Comparison of ENCODE assay signal across 8 mouse cellular contexts in genomic region chrX:134930361-134930760, GRCm38 (mm10). TPM values are rescaled to one million over a fixed set of nuclear protein-coding genes. Genes with fewer than 3 reads are reported as not detected.
A peak's percentile ranks its signal among the peaks of the same experiment; 100 is the strongest.
DNase-seq lines count a peak whose midpoint lies in the region; ATAC-seq lines count a peak whose summit lies in the region.

No protein-coding gene starts in this region.

- peak; percentile 20 for DNase-seq in cerebellum, adult 11 months
- peak; percentile 13 to 40 for DNase-seq in left cerebral cortex, adult 18-20 months (ENCODE audit: low spot score in 2 of 2)
- DNase-seq in left cerebral cortex, adult 11 months (ENCODE audit: low spot score): no peak
- DNase-seq in embryonic facial prominence, embryonic 14.5 days (ENCODE audit: low spot score): peak; percentile 12
- peak; percentile 40 for DNase-seq in limb, embryonic 10.5 days (ENCODE audit: low spot score)
- DNase-seq in spleen, adult 12 weeks (ENCODE audit: low spot score): peak; percentile 22

- no peak overlapping the region for H3K27ac ChIP-seq in embryonic facial prominence, embryonic 14.5 days (replicated peaks; ENCODE audit: low read depth, low read length)
- H3K27ac ChIP-seq in limb, embryonic 10.5 days: no peak overlapping the region

- H3K9me3 ChIP-seq in embryonic facial prominence, embryonic 14.5 days (ENCODE audit: control insufficient read depth, low read length): no peaks in the 10 kb centered on the region
- H3K9me3 ChIP-seq in limb, embryonic 10.5 days (replicated peaks): no peaks in the 10 kb centered on the region

- no peaks in the 10 kb centered on the region for H3K4me1 ChIP-seq in embryonic facial prominence, embryonic 14.5 days (ENCODE audit: control insufficient read depth, insufficient read depth, low read length)
- H3K4me1 ChIP-seq in limb, embryonic 10.5 days: no peaks in the 10 kb centered on the region

- ATAC-seq in cerebellum, adult (ENCODE audit: insufficient number of reproducible peaks, low FRiP score, low TSS enrichment): no peak
- peak; percentile 40 for ATAC-seq in activated CD4-positive, CD25-positive, alpha-beta regulatory T cell, adult 4 months
- no peak for ATAC-seq in embryonic facial prominence, embryonic 14.5 days (ENCODE audit: low read depth)

- no peaks in the 10 kb centered on the region; the same call in 1 of the 2 replicates for H3K27me3 ChIP-seq in embryonic facial prominence, embryonic 14.5 days (replicated peaks; ENCODE audit: control insufficient read depth, insufficient read depth, low read length)
- peaks cover 41% of the 10 kb centered on the region for H3K27me3 ChIP-seq in limb, embryonic 10.5 days (ENCODE audit: low read depth, poor library complexity, severe bottlenecking)

- no peaks in the 10 kb centered on the region for H3K36me3 ChIP-seq in embryonic facial prominence, embryonic 14.5 days (ENCODE audit: control insufficient read depth, insufficient read depth, low read length)
- no peaks in the 10 kb centered on the region for H3K36me3 ChIP-seq in limb, embryonic 10.5 days

- H3K4me3 ChIP-seq in embryonic facial prominence, embryonic 14.5 days (ENCODE audit: low read depth, low read length): no peak overlapping the region
- H3K4me3 ChIP-seq in limb, embryonic 10.5 days: no peak overlapping the region

- no peak overlapping the region for H3K4me2 ChIP-seq in embryonic facial prominence, embryonic 14.5 days (ENCODE audit: low read depth, low read length)

- 36% methylated on average over 5 of the region's 5 CpGs for whole genome bisulfite sequencing in embryonic facial prominence, embryonic 14.5 days
- WGBS in limb, embryonic 10.5 days: 39% methylated on average over 5 of the region's 5 CpGs

- H3K9ac ChIP-seq in embryonic facial prominence, embryonic 14.5 days (ENCODE audit: low read depth, low read length): no peak overlapping the region

RNA-seq across cellular contexts. Expression of gene Nxf2, which starts 34.2 kb away (rescaled TPM):
- total RNA-seq in left cerebral cortex, adult 18-20 months (2021): not detected
- under 1 TPM in 1 of 2 experiments, not detected in 1; 0.25 TPM for polyA plus RNA-seq in activated CD4-positive, CD25-positive, alpha-beta regulatory T cell, adult 4 months (2017; shearing (Covaris generic))
- polyA plus RNA-seq in embryonic facial prominence, embryonic 14.5 days (2014; fragmentation: Nextera tagmentation; extraction: Ambion mirVana): 1.1 and 1.2 TPM in 2 replicates
- polyA plus RNA-seq in limb, embryonic 10.5 days (2016; fragmentation: Nextera tagmentation; extraction: Ambion mirVana): 0.46 and 0.75 TPM in 2 replicates
